Mouse (Mus musculus): ENCODE results near the gene Mark3.

GRCm38 (mm10) chr12:111699542-111699941 lies 125.2 kb downstream of the Mark3 start:
- no peak for TF ChIP-seq CTCF (IDR thresholded peaks at IDR 0.05; ENCODE audit: borderline replicate concordance, insufficient read depth, low read depth, low read length)
- TF ChIP-seq POLR2A (IDR thresholded peaks at IDR 0.05; ENCODE audit: borderline replicate concordance, insufficient read depth, low read length), result no peak
